Mouse (Mus musculus) CH12.LX (cell line): ENCODE results near the gene Adamtsl5. TPM values are rescaled to one million over a fixed set of nuclear protein-coding genes. Genes with fewer than 3 reads are reported as not detected.

Source experiments
- ELF1 ChIP-seq: IDR thresholded peaks from 2 replicates; pipeline ENCODE4 v1.6.1; 2014; ENCODE audit warnings: low read depth, mild to moderate bottlenecking, inconsistent platforms, low read length, improper control_type of control experiment
- EP300 ChIP-seq: IDR thresholded peaks from 2 replicates; pipeline ENCODE4 v1.6.1; 2011; ENCODE audit warnings: low read length, improper control_type of control experiment
- GABPA ChIP-seq: IDR thresholded peaks from 2 replicates; pipeline ENCODE4 v1.6.1; 2012; ENCODE audit warnings: low read depth, low read length, improper control_type of control experiment, inconsistent platforms; ENCODE audit not compliant: insufficient replicate concordance
- HCFC1 ChIP-seq: IDR thresholded peaks from 2 replicates; pipeline ENCODE4 v1.6.1; 2012; ENCODE audit warnings: low read depth, mild to moderate bottlenecking, inconsistent platforms, low read length, improper control_type of control experiment
- IRF4 ChIP-seq: IDR thresholded peaks from 2 replicates; pipeline ENCODE4 v1.6.1; 2014; ENCODE audit warnings: low read depth, mild to moderate bottlenecking, inconsistent platforms, low read length, improper control_type of control experiment
- JUND ChIP-seq: conservative IDR thresholded peaks from 2 replicates; pipeline ENCODE4 v1.6.1; 2011; ENCODE audit warnings: low read depth, low read length, improper control_type of control experiment
- MAX ChIP-seq: IDR thresholded peaks from 2 replicates; pipeline ENCODE4 v1.6.1; 2011; ENCODE audit warnings: low read length, improper control_type of control experiment
- MEF2A ChIP-seq: IDR thresholded peaks from 2 replicates; pipeline ENCODE4 v1.6.1; 2014; ENCODE audit warnings: low read depth, mild to moderate bottlenecking, inconsistent platforms, low read length, improper control_type of control experiment, borderline replicate concordance
- POLR2AphosphoS2 ChIP-seq: IDR thresholded peaks from 2 replicates; pipeline ENCODE4 v1.6.1; 2011; ENCODE audit warnings: low read depth, low read length, improper control_type of control experiment
- RAD21 ChIP-seq: IDR thresholded peaks from 2 replicates; pipeline ENCODE4 v1.6.1; 2011; ENCODE audit warnings: low read depth, mild to moderate bottlenecking, low read length, improper control_type of control experiment, moderate library complexity
- SIN3A ChIP-seq: IDR thresholded peaks from 2 replicates; pipeline ENCODE4 v1.6.1; 2012; ENCODE audit warnings: low read length, improper control_type of control experiment, inconsistent platforms
- SMC3 ChIP-seq: IDR thresholded peaks from 2 replicates; pipeline ENCODE4 v1.6.1; 2011; ENCODE audit warnings: low read depth, low read length, improper control_type of control experiment
- UBTF ChIP-seq: IDR thresholded peaks from 2 replicates; pipeline ENCODE4 v1.6.1; 2012; ENCODE audit warnings: low read depth, mild to moderate bottlenecking, inconsistent platforms, low read length, improper control_type of control experiment, moderate library complexity
- ZMIZ1 ChIP-seq: IDR thresholded peaks from 2 replicates; pipeline ENCODE4 v1.6.1; 2012; ENCODE audit warnings: low read depth, mild to moderate bottlenecking, inconsistent platforms, low read length, improper control_type of control experiment
- polyA plus RNA-seq: library from polyadenylated mRNA; unstranded; fragments of >175 nt; gene quantifications from 2 replicates; pipeline ENCODE4 v1.2.1, GENCODE M21; 2012; ENCODE audit warnings: low read depth; ENCODE audit not compliant: insufficient read length
- total RNA-seq, 2 experiments: library from RNA; depleted of rRNA; stranded (reverse); fragments of 300-350 nt in 1 of 2; fragments of >200 nt in 1 of 2; gene quantifications; 2 replicates each; pipeline ENCODE4 v1.2.3; 2012 to 2014

Gene Adamtsl5
- total and polyA plus RNA-seq, 3 experiments: 0.16 to 0.55 (median 0.27) TPM

DNA sequence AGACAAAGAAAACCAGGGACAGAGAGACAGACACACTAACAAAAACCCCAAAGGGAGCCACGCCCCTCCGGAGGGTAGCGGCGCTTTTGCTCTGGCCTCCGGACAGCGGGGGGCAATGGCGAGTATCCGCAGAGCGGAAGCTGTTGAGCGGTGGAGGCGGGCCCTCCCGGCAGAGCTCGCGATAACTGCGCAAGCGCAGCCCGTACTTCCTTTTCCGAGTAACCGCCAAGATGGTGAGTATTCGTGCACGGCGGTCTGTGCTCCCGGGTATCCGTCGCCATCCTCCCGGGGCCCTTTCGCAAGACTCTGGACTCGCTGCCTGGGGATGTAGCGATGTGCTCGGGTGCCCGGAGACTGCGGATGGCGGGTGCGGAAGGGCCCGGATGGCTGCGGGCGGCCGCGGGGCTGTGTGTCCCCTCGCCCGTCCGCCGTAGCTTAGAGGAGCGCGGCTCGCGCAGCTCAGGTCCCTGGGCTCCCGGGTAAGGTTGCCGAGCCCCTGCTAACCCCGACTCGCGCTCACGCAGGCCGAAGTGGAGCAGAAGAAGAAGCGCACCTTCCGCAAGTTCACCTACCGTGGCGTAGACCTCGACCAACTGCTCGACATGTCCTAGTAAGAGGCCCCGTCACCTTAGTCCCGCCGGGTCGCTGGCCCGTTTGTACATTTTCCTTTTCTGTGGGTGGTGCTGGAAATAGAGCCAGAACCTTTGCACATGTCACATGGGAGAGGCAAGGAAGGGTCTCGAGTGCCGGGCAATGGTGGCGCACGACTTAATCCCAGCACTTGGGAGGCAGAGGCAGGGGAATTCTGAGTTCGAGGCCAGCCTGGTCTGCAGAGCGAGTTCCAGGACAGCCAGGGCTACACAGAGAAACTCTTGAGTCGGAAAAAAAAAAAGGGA lies 55.7 kb downstream of the Adamtsl5 start, which contains the start of gene Rps15 (continued):
- TF ChIP-seq HCFC1 (peak; percentile 92), POLR2AphosphoS2 (peak; percentile 97), RAD21 (no peak; the same call in 1 of the 2 replicates), SIN3A (peak; percentile 68; the same call in 1 of the 2 replicates), IRF4 (peak; percentile 74), MEF2A (peak; percentile 85), EP300 (no peak), MAX (peak; percentile 90), UBTF (0 out of 2 replicates have a peak, but pooled peaks have one; percentile 36), ELF1 (peak; percentile 93), GABPA (peak; percentile 85), ZMIZ1 (peak; percentile 98), SMC3 (peak; percentile 31; the same call in 1 of the 2 replicates), JUND (no peak)

Other genes with a start within 250 kb of the Adamtsl5 start
Only the 20 nearest of the 27 such genes appear.
- gene Midn, start 200.1 kb downstream of the Adamtsl5 start, total RNA-seq (2012; rRNA removed): 11.6 and 16.2 TPM in 2 replicates
- gene Midn, start 200.1 kb downstream of the Adamtsl5 start, total RNA-seq (2014; rRNA removed): 3.9 and 4.7 TPM in 2 replicates
- gene Midn, start 200.1 kb downstream of the Adamtsl5 start, polyA plus RNA-seq: 25.2 and 33.2 TPM in 2 replicates
- gene Cirbp, start 182.4 kb downstream of the Adamtsl5 start, total RNA-seq (2012; rRNA removed): 28.3 and 34.4 TPM in 2 replicates
- 27.0 and 31.9 TPM in 2 replicates for gene Cirbp, start 182.4 kb downstream of the Adamtsl5 start, total RNA-seq (2014; rRNA removed)
- 40.2 and 45.9 TPM in 2 replicates for gene Cirbp, start 182.4 kb downstream of the Adamtsl5 start, polyA plus RNA-seq
- 30.5 and 37.7 TPM in 2 replicates for gene 1600002K03Rik, start 175.5 kb downstream of the Adamtsl5 start, total RNA-seq (2012; rRNA removed)
- 34.3 and 40.2 TPM in 2 replicates for gene 1600002K03Rik, start 175.5 kb downstream of the Adamtsl5 start, total RNA-seq (2014; rRNA removed)
- gene 1600002K03Rik, start 175.5 kb downstream of the Adamtsl5 start, polyA plus RNA-seq: 19.3 and 21.9 TPM in 2 replicates
- gene Efna2, start 168.9 kb downstream of the Adamtsl5 start, total RNA-seq (2012; rRNA removed): 0.63 and 1.5 TPM in 2 replicates
- 0.23 and 0.34 TPM in 2 replicates for gene Efna2, start 168.9 kb downstream of the Adamtsl5 start, total RNA-seq (2014; rRNA removed)
- 0.45 and 0.86 TPM in 2 replicates for gene Efna2, start 168.9 kb downstream of the Adamtsl5 start, polyA plus RNA-seq
- gene Mum1, start 122.0 kb downstream of the Adamtsl5 start, total RNA-seq (2012; rRNA removed): 35.6 and 44.3 TPM in 2 replicates
- gene Mum1, start 122.0 kb downstream of the Adamtsl5 start, total RNA-seq (2014; rRNA removed): 24.1 and 25.1 TPM in 2 replicates
- 22.9 and 24.1 TPM in 2 replicates for gene Mum1, start 122.0 kb downstream of the Adamtsl5 start, polyA plus RNA-seq
- 248 and 282 TPM in 2 replicates for gene Ndufs7, start 99.3 kb downstream of the Adamtsl5 start, total RNA-seq (2012; rRNA removed)
- gene Ndufs7, start 99.3 kb downstream of the Adamtsl5 start, total RNA-seq (2014; rRNA removed): 124 and 154 TPM in 2 replicates
- 222 and 228 TPM in 2 replicates for gene Ndufs7, start 99.3 kb downstream of the Adamtsl5 start, polyA plus RNA-seq
- 0.30 and 0.38 TPM in 2 replicates for gene Gamt, start 87.4 kb downstream of the Adamtsl5 start, total RNA-seq (2012; rRNA removed)
- gene Gamt, start 87.4 kb downstream of the Adamtsl5 start, total RNA-seq (2014; rRNA removed): 0.24 TPM in 1 of 2 replicates, not detected in the other
- 0.42 TPM in 1 of 2 replicates, not detected in the other for gene Gamt, start 87.4 kb downstream of the Adamtsl5 start, polyA plus RNA-seq
- gene Dazap1, start 86.9 kb downstream of the Adamtsl5 start, total RNA-seq (2012; rRNA removed): 162 and 172 TPM in 2 replicates
- 180 and 187 TPM in 2 replicates for gene Dazap1, start 86.9 kb downstream of the Adamtsl5 start, total RNA-seq (2014; rRNA removed)
- 236 and 252 TPM in 2 replicates for gene Dazap1, start 86.9 kb downstream of the Adamtsl5 start, polyA plus RNA-seq
- gene Rps15, start 56.0 kb downstream of the Adamtsl5 start, total RNA-seq (2012; rRNA removed): 4,610 and 5,342 TPM in 2 replicates
- 2,343 and 2,739 TPM in 2 replicates for gene Rps15, start 56.0 kb downstream of the Adamtsl5 start, total RNA-seq (2014; rRNA removed)
- 2,279 and 2,754 TPM in 2 replicates for gene Rps15, start 56.0 kb downstream of the Adamtsl5 start, polyA plus RNA-seq
- gene Apc2, start 52.4 kb downstream of the Adamtsl5 start, total RNA-seq (2012; rRNA removed): 0.13 TPM in 2 replicates
- gene Apc2, start 52.4 kb downstream of the Adamtsl5 start, total RNA-seq (2014; rRNA removed): not detected in 2 replicates
- 0.04 and 0.07 TPM in 2 replicates for gene Apc2, start 52.4 kb downstream of the Adamtsl5 start, polyA plus RNA-seq
- 46.8 and 59.7 TPM in 2 replicates for gene 2310011J03Rik, start 27.9 kb downstream of the Adamtsl5 start, total RNA-seq (2012; rRNA removed)
- 35.6 and 37.5 TPM in 2 replicates for gene 2310011J03Rik, start 27.9 kb downstream of the Adamtsl5 start, total RNA-seq (2014; rRNA removed)
- 34.6 and 38.9 TPM in 2 replicates for gene 2310011J03Rik, start 27.9 kb downstream of the Adamtsl5 start, polyA plus RNA-seq
- gene Pcsk4, start 18.9 kb downstream of the Adamtsl5 start, total RNA-seq (2012; rRNA removed): 1.1 and 1.3 TPM in 2 replicates
- not detected in 2 replicates for gene Pcsk4, start 18.9 kb downstream of the Adamtsl5 start, total RNA-seq (2014; rRNA removed)
- gene Pcsk4, start 18.9 kb downstream of the Adamtsl5 start, polyA plus RNA-seq: 0.46 TPM in 1 of 2 replicates, not detected in the other
- 1.7 and 5.0 TPM in 2 replicates for gene Reep6, start 18.5 kb downstream of the Adamtsl5 start, total RNA-seq (2012; rRNA removed)
- gene Reep6, start 18.5 kb downstream of the Adamtsl5 start, total RNA-seq (2014; rRNA removed): 0.20 and 0.48 TPM in 2 replicates
- gene Reep6, start 18.5 kb downstream of the Adamtsl5 start, polyA plus RNA-seq: 5.2 and 7.5 TPM in 2 replicates
- gene Plk5, start 8.0 kb upstream of the Adamtsl5 start, total RNA-seq (2012; rRNA removed): not detected in 2 replicates
- gene Plk5, start 8.0 kb upstream of the Adamtsl5 start, total RNA-seq (2014; rRNA removed): not detected in 2 replicates
- not detected in 2 replicates for gene Plk5, start 8.0 kb upstream of the Adamtsl5 start, polyA plus RNA-seq
- 8.4 and 8.5 TPM in 2 replicates for gene Mex3d, start 39.2 kb upstream of the Adamtsl5 start, total RNA-seq (2012; rRNA removed)
- gene Mex3d, start 39.2 kb upstream of the Adamtsl5 start, total RNA-seq (2014; rRNA removed): 4.9 and 6.6 TPM in 2 replicates
- gene Mex3d, start 39.2 kb upstream of the Adamtsl5 start, polyA plus RNA-seq: 4.7 and 5.9 TPM in 2 replicates
- 61.9 and 67.0 TPM in 2 replicates for gene Mbd3, start 51.1 kb upstream of the Adamtsl5 start, total RNA-seq (2012; rRNA removed)
- 48.7 and 51.5 TPM in 2 replicates for gene Mbd3, start 51.1 kb upstream of the Adamtsl5 start, total RNA-seq (2014; rRNA removed)
- gene Mbd3, start 51.1 kb upstream of the Adamtsl5 start, polyA plus RNA-seq: 131 and 133 TPM in 2 replicates
- gene Uqcr11, start 58.4 kb upstream of the Adamtsl5 start, total RNA-seq (2012; rRNA removed): 466 and 529 TPM in 2 replicates
- 442 and 444 TPM in 2 replicates for gene Uqcr11, start 58.4 kb upstream of the Adamtsl5 start, total RNA-seq (2014; rRNA removed)
- gene Uqcr11, start 58.4 kb upstream of the Adamtsl5 start, polyA plus RNA-seq: 206 and 248 TPM in 2 replicates
- 179 and 207 TPM in 2 replicates for gene Tcf3, start 85.2 kb upstream of the Adamtsl5 start, total RNA-seq (2012; rRNA removed)
- gene Tcf3, start 85.2 kb upstream of the Adamtsl5 start, total RNA-seq (2014; rRNA removed): 139 and 146 TPM in 2 replicates
- 208 and 223 TPM in 2 replicates for gene Tcf3, start 85.2 kb upstream of the Adamtsl5 start, polyA plus RNA-seq
- gene Onecut3, start 146.4 kb upstream of the Adamtsl5 start, total RNA-seq (2012; rRNA removed): not detected in 2 replicates
- gene Onecut3, start 146.4 kb upstream of the Adamtsl5 start, total RNA-seq (2014; rRNA removed): not detected in 2 replicates
- not detected in 2 replicates for gene Onecut3, start 146.4 kb upstream of the Adamtsl5 start, polyA plus RNA-seq
- 0.08 and 0.21 TPM in 2 replicates for gene Atp8b3, start 190.7 kb upstream of the Adamtsl5 start, total RNA-seq (2012; rRNA removed)
- 0.14 and 0.21 TPM in 2 replicates for gene Atp8b3, start 190.7 kb upstream of the Adamtsl5 start, total RNA-seq (2014; rRNA removed)
- gene Atp8b3, start 190.7 kb upstream of the Adamtsl5 start, polyA plus RNA-seq: 0.11 and 0.27 TPM in 2 replicates